Mouse (Mus musculus) olfactory bulb, adult 2 months (tissue): ENCODE measurements at regions not wholly inside any gene's neighbourhood (a gene's known extent, or its start where the extent isn't known, plus 50 kb on each side); places are given as distances from the start of the nearest gene placed in this dataset.

Experiments
- CTCF ChIP-seq: fragments of 200-500 bp; IDR thresholded peaks from 2 replicates; pipeline ENCODE4 v1.5.1; 2012; ENCODE audit warnings: low read depth, mild to moderate bottlenecking, low read length, moderate library complexity; ENCODE audit not compliant: insufficient read depth
- POLR2A ChIP-seq: fragments of 200-500 bp; IDR thresholded peaks from 2 replicates; pipeline ENCODE4 v1.6.1; 2012; ENCODE audit warnings: mild to moderate bottlenecking, low read depth, low read length, moderate library complexity; ENCODE audit not compliant: insufficient read depth

DNA sequence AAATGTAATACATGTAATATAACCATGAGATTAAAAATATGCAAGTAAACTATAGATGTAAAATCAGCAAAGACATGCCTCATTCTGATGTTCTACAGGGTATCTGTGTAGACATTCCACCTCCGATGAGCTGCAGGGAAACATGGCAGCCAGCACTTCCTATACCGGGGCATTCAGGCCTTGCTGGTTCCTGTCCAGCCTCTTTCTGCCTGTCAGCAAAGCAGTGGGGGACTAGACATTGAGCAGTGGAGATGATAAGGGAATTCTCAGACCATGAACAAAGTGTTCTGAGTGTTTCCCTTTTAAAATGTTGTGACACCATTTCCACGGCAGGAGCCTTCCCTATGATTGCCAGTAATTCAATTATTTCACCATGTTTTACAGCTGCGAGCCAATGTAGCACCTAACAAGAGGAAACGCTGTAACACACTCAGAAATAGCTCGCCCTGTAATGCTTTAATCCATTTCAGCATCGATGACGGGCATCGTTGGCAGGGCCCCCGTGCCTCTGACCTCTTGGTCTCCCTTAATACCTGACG, 391.6 kb downstream of the Tox3 start:
- TF ChIP-seq CTCF (no peak), POLR2A (no peak)
